ENCODE assay signal across 29 mouse cellular contexts in genomic region chr11:117151461-117151860, GRCm38 (mm10).
"Had no signal": no experiment of that assay in that cellular context is flagged by ENCODE, and none has a peak within 500 bp of the region (broad histone marks: within the 10 kb centered on the region; RNA-seq: fewer than 3 reads in every experiment).

No protein-coding gene starts in this region.

- DNase-seq: heart, postnatal 10 days; heart, postnatal 14 days; heart, postnatal 36 days; kidney, adult 11 months; kidney, adult 18-20 months; kidney, adult 2 months; kidney, adult 8-10 months; kidney, adult 9 months; kidney, postnatal 10 days; kidney, postnatal 14 days; kidney, postnatal 25 days; kidney, postnatal 36 days; kidney, postnatal 4 days; layer of hippocampus, adult 9-11 months had no signal

- H3K9me3 ChIP-seq: heart, embryonic 10.5 days; heart, embryonic 12.5 days; heart, embryonic 13.5 days; heart, embryonic 15.5 days; hindbrain, embryonic 10.5 days; hindbrain, embryonic 12.5 days; hindbrain, embryonic 13.5 days; hindbrain, embryonic 15.5 days; intestine, embryonic 15.5 days; kidney, embryonic 15.5 days had no signal

- H3K27ac ChIP-seq: heart, embryonic 10.5 days; heart, embryonic 13.5 days; heart, embryonic 15.5 days; hindbrain, embryonic 10.5 days; hindbrain, embryonic 12.5 days; hindbrain, embryonic 13.5 days; hindbrain, embryonic 14.5 days; hindbrain, embryonic 15.5 days; hindbrain, postnatal 0 days; intestine, embryonic 15.5 days; kidney, embryonic 15.5 days; kidney, postnatal 0 days; left cerebral cortex, adult 2 months had no signal

- H3K4me3 ChIP-seq: heart, embryonic 10.5 days; heart, embryonic 12.5 days; heart, embryonic 13.5 days; heart, embryonic 15.5 days; hindbrain, embryonic 10.5 days; hindbrain, embryonic 12.5 days; hindbrain, embryonic 13.5 days; hindbrain, embryonic 15.5 days; intestine, embryonic 15.5 days; kidney, embryonic 15.5 days; left cerebral cortex, adult 2 months had no signal

- H3K27me3 ChIP-seq: heart, embryonic 12.5 days; heart, embryonic 13.5 days; heart, embryonic 15.5 days; hindbrain, embryonic 12.5 days; hindbrain, embryonic 13.5 days; hindbrain, embryonic 15.5 days; intestine, embryonic 15.5 days; kidney, embryonic 15.5 days had no signal

- H3K4me2 ChIP-seq: heart, embryonic 11.5 days; heart, embryonic 12.5 days; heart, embryonic 13.5 days; heart, embryonic 15.5 days; hindbrain, embryonic 12.5 days; hindbrain, embryonic 13.5 days; hindbrain, embryonic 14.5 days; hindbrain, embryonic 15.5 days; intestine, embryonic 15.5 days; kidney, embryonic 15.5 days had no signal

- H3K9ac ChIP-seq: heart, embryonic 12.5 days; heart, embryonic 13.5 days; heart, embryonic 15.5 days; hindbrain, embryonic 12.5 days; hindbrain, embryonic 13.5 days; hindbrain, embryonic 14.5 days; hindbrain, embryonic 15.5 days; intestine, embryonic 15.5 days; kidney, embryonic 15.5 days had no signal
